Mouse (Mus musculus) limb, embryonic 13.5 days (tissue): Measurements from ENCODE around the gene Taf3. TPM values are rescaled to one million over a fixed set of nuclear protein-coding genes. Genes with fewer than 3 reads are reported as not detected.
A peak's percentile ranks its signal among the peaks of the same experiment; 100 is the strongest.

Experiments used
- ATAC-seq: fragments of 200-750 bp; cut with Nextera tagmentation; 2 replicates; pipeline ENCODE4 v1.8.0; 2017; ENCODE audit warnings: low read depth, moderate number of reproducible peaks, moderate TSS enrichment; ENCODE audit not compliant: low FRiP score
- H3K27ac ChIP-seq: fragments of 300-500 bp; sonication (generic); 2 replicates; pipeline ENCODE4 v1.5.1; 2015; ENCODE audit warnings: inconsistent platforms, mild to moderate bottlenecking, moderate library complexity
- H3K27me3 ChIP-seq: fragments of 300-500 bp; sonication (generic); 2 replicates; pipeline ENCODE4 v1.6.1; 2015; ENCODE audit warnings: mild to moderate bottlenecking, inconsistent platforms
- H3K36me3 ChIP-seq: fragments of 300-500 bp; sonication (generic); 2 replicates; pipeline ENCODE4 v1.6.1; 2015; ENCODE audit warnings: inconsistent platforms, mild to moderate bottlenecking, moderate library complexity
- H3K4me1 ChIP-seq: fragments of 300-500 bp; sonication (generic); 2 replicates; pipeline ENCODE4 v1.6.1; 2015; ENCODE audit warnings: inconsistent platforms
- H3K4me2 ChIP-seq: fragments of 300-500 bp; sonication (generic); replicated peaks from 2 replicates; pipeline ENCODE4 v1.6.1; 2015; ENCODE audit warnings: inconsistent platforms, mild to moderate bottlenecking, moderate library complexity
- H3K4me3 ChIP-seq: fragments of 300-500 bp; sonication (generic); 2 replicates; pipeline ENCODE4 v1.5.1; 2015; ENCODE audit warnings: moderate library complexity, mild to moderate bottlenecking, inconsistent platforms
- H3K9ac ChIP-seq: fragments of 300-500 bp; sonication (generic); 2 replicates; pipeline ENCODE4 v1.6.1; 2015; ENCODE audit warnings: mild to moderate bottlenecking, inconsistent platforms
- H3K9me3 ChIP-seq: fragments of 300-500 bp; sonication (generic); 2 replicates; pipeline ENCODE4 v1.6.1; 2016; ENCODE audit warnings: inconsistent platforms
- WGBS: fragments of 180-500 bp; shearing (Covaris S2); methylation state at CpG from one replicate; pipeline ENCODE4 v1.1.7; 2015; 5-methylcytosine and 5-hydroxymethylcytosine counted together
- polyA plus RNA-seq: library from polyadenylated mRNA; unstranded; fragments of >200 nt; fragmentation: Nextera tagmentation; extraction: Ambion mirVana; gene quantifications from 2 replicates; pipeline ENCODE4 v1.2.1, GENCODE M21; 2015

Gene Taf3
- polyA plus RNA-seq, 1 experiment from 2014 or later = 15.2 TPM

DNA sequence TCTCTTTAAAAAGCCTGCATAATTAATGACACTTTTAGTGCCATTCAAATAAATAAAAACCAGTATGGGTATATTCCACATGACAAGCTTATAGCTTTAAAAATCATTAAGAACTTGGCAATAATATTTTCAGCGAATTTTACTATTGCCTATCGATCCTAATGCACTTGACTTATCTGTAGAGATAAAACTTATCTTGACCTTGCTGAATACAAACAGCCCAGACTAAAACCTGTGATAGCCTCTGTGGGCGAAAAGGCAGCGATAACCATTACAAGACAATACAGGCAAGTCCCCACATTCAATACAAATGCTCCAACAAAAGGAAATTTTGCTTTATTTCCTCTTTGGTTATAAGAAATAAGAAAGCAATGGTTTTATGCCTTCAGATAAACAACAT lies 39.8 kb downstream of the Taf3 start:
- no peak overlapping the region for H3K4me2 ChIP-seq
- H3K27me3 ChIP-seq = no peaks in the 10 kb centered on the region
- no peaks in the 10 kb centered on the region for H3K36me3 ChIP-seq
- ATAC-seq = no peak
- H3K4me3 ChIP-seq = no peak overlapping the region
- peaks cover 16% of the 10 kb centered on the region; the same call in 1 of the 2 replicates for H3K4me1 ChIP-seq
- no peak overlapping the region for H3K27ac ChIP-seq
- no peak overlapping the region for H3K9ac ChIP-seq
- no peaks in the 10 kb centered on the region for H3K9me3 ChIP-seq
- WGBS = 86% methylated on average over 4 of the region's 4 CpGs

DNA sequence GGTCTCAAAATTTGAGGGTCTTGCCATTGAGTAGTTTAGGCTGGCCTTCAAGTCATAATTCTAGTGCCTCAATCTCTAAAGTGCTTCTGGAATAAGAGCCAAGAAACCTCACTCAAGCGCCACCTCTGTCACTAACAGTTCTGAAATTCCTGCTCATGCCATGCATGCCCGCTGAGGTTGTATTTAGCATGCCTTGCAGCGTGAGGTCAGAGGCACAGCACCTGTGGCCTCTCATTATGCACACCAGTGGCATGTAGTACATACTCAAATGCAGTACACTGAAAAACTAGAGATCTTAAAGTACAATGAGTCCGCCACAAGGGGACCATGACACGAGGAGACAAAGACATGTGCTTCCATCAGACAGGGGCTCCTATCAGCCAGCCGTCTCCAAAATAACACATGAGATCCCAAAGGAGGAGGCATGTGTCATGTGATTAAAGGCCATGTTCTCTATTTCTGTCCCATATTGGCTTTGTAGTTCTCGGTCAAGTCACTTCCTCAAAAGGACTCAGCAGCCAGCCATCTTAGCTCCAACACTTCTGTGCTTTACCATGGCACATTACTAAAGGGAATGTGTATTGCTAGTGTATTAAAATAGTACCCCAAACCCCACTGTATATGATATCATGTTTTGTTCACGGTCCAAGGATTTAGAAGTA lies 43.3 kb downstream of the Taf3 start:
- WGBS = 86% methylated on average over 8 of the region's 8 CpGs
- no peaks in the 10 kb centered on the region for H3K27me3 ChIP-seq
- H3K4me2 ChIP-seq = no peak overlapping the region
- no peak for ATAC-seq
- H3K36me3 ChIP-seq = no peaks in the 10 kb centered on the region
- no peak overlapping the region for H3K9ac ChIP-seq
- H3K4me3 ChIP-seq = no peak overlapping the region
- H3K4me1 ChIP-seq = peaks cover 15% of the 10 kb centered on the region; the same call in 1 of the 2 replicates
- H3K27ac ChIP-seq = no peak overlapping the region
- no peaks in the 10 kb centered on the region for H3K9me3 ChIP-seq

DNA sequence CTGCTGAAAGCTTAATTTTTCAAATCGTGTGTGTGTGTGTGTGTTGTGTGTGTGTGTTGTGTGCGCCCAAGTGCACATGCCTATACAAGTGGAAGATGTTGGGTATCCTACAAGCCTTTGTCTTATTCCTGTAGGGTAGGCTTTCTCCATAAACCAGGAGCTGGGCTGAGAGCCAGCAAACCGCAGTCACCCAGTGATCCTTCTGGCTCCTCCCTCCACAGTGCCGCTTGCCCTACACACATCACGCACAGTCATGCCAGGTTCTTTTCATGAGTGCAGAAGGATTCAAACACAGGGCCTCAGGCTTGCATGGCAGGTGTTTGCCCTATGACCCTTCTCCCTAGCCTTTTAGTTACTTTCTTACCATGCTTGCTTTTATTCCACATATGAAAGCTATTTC lies 45.0 kb downstream of the Taf3 start:
- no peak overlapping the region for H3K9ac ChIP-seq
- no peak overlapping the region for H3K4me2 ChIP-seq
- WGBS = 73% methylated on average over 5 of the region's 5 CpGs
- H3K36me3 ChIP-seq = no peaks in the 10 kb centered on the region
- no peak overlapping the region for H3K27ac ChIP-seq
- no peak for ATAC-seq
- no peak overlapping the region for H3K4me3 ChIP-seq
- H3K27me3 ChIP-seq = no peaks in the 10 kb centered on the region
- H3K4me1 ChIP-seq = peaks cover 15% of the 10 kb centered on the region; the same call in 1 of the 2 replicates
- H3K9me3 ChIP-seq = no peaks in the 10 kb centered on the region

DNA sequence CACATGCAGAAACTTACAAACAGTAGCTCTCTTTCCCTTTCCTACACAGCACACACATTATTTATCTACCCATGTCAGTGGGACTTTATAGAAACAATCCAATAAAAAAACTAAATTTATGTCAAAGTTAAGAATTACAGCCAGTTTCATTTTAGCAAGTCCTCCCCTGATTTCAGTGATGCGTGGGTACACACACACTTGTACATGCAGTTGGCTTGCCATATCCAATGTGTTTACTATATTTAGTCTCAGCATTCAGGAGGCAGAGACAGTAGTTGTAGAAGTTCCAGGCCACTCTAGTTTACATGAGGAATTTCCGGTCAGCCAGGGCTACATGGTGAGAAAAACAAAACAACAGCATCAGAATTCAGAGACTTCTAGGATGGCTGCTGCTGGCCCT lies 46.8 kb downstream of the Taf3 start:
- Histone ChIP-seq H3K4me2 (no peak overlapping the region), H3K27ac (no peak overlapping the region), H3K27me3 (no peaks in the 10 kb centered on the region), H3K4me1 (0 out of 2 replicates have a peak, but pooled peaks cover 10% of the 10 kb centered on the region), H3K9me3 (no peaks in the 10 kb centered on the region), H3K9ac (no peak overlapping the region), H3K4me3 (no peak overlapping the region), H3K36me3 (no peaks in the 10 kb centered on the region)
- no peak for ATAC-seq
- 87% methylated on average over 2 of the region's 2 CpGs for WGBS

DNA sequence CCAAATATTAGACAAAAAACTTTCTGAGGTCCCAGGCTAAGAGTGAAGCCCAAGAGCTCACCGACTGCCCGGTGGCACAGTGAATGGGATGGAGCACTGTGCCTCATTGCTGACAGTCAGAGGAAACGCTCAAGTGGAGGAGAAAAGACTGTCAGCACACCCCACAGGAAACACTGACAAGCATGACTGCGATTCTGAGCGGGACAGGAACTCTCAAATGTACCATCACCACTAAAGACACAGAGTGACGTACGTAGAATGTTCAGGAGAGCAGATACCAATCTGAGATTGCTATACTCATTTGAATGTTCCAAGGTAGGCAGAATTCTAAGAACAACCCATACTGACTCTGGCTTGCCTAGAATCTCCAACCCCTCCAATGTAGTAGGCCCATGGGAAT lies 50.9 kb downstream of the Taf3 start:
- Histone ChIP-seq H3K27ac (no peak overlapping the region), H3K27me3 (no peaks in the 10 kb centered on the region), H3K4me2 (no peak overlapping the region), H3K9ac (no peak overlapping the region), H3K4me3 (no peak overlapping the region), H3K4me1 (0 out of 2 replicates have a peak, but pooled peaks cover 6% of the 10 kb centered on the region), H3K9me3 (no peaks in the 10 kb centered on the region), H3K36me3 (no peaks in the 10 kb centered on the region)
- 92% methylated on average over 7 of the region's 7 CpGs for WGBS
- no peak for ATAC-seq

GRCm38 (mm10) chr2:9996111-9996510 lies 52.3 kb downstream of the Taf3 start:
- Histone ChIP-seq H3K36me3 (no peaks in the 10 kb centered on the region), H3K9me3 (no peaks in the 10 kb centered on the region), H3K4me1 (0 out of 2 replicates have a peak, but pooled peaks cover 6% of the 10 kb centered on the region), H3K27me3 (no peaks in the 10 kb centered on the region), H3K4me2 (no peak overlapping the region), H3K27ac (no peak overlapping the region), H3K9ac (no peak overlapping the region), H3K4me3 (no peak overlapping the region)
- 89% methylated on average over 5 of the region's 5 CpGs for WGBS
- ATAC-seq = peak; percentile 32; the same call in 1 of the 2 replicates

GRCm38 (mm10) chr2:9990690-9991229 lies 57.6 kb downstream of the Taf3 start:
- Histone ChIP-seq H3K27ac (no peak overlapping the region), H3K36me3 (no peaks in the 10 kb centered on the region), H3K27me3 (no peaks in the 10 kb centered on the region), H3K9ac (no peak overlapping the region), H3K4me3 (no peak overlapping the region), H3K9me3 (no peaks in the 10 kb centered on the region), H3K4me2 (no peak overlapping the region), H3K4me1 (peaks cover 12% of the 10 kb centered on the region)
- WGBS = 23% methylated on average over 4 of the region's 4 CpGs
- ATAC-seq = no peak

DNA sequence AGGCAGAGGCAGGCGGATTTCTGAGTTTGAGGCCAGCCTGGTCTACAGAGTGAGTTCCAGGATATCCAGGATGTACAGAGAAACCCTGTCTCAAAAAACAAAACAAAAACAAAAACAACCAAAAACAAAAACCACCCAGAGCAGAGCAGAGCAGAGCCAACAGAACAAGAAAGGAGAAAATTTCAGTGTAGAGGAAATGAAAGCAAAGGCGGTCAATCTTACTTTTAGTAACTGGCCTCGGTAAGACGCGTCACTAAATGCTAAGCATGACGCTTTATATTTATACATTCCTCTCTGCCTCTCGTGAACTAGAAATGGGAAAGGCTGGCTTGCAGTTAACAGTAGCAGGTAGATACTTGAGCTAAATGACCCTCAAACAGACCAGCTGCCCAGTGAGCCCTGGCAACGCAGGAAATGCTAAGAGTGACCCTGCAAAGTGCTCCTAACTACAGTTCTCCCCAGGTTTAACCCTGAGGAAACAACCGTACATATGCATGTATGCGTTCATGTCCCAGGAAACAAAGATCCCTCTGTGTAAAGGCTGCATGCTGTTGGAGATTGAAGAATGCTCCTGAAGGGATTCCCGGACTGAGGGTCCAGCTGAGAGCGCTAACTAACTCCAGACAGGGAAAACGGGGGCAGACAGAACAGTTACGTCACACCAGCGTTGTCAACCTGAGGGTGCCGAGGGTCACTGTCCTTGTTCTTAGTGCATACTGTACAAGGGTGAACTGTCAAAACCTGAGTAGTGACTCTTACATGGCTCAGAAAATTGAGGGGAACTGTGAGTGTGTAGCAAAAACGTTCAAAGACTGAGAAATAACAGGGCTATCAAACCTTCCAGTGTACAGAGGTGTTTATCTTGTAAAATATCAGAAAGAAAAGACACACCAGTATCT lies 58.5 kb downstream of the Taf3 start:
- H3K4me3 ChIP-seq = no peak overlapping the region
- ATAC-seq = no peak
- no peak overlapping the region for H3K27ac ChIP-seq
- H3K4me1 ChIP-seq = peaks cover 15% of the 10 kb centered on the region
- H3K36me3 ChIP-seq = no peaks in the 10 kb centered on the region
- 53% methylated on average over 17 of the region's 17 CpGs for WGBS
- no peaks in the 10 kb centered on the region for H3K9me3 ChIP-seq
- H3K4me2 ChIP-seq = no peak overlapping the region
- no peak overlapping the region for H3K9ac ChIP-seq
- no peaks in the 10 kb centered on the region for H3K27me3 ChIP-seq

- WGBS = 88% methylated on average over 4 of the region's 4 CpGs
- no peak overlapping the region for H3K27ac ChIP-seq
- no peak overlapping the region for H3K4me2 ChIP-seq
- no peaks in the 10 kb centered on the region for H3K27me3 ChIP-seq
- H3K9me3 ChIP-seq = no peaks in the 10 kb centered on the region
- no peaks in the 10 kb centered on the region for H3K36me3 ChIP-seq
- ATAC-seq = no peak
- H3K4me3 ChIP-seq = no peak overlapping the region
- no peak overlapping the region for H3K9ac ChIP-seq
- H3K4me1 ChIP-seq = peaks cover 22% of the 10 kb centered on the region
These were observed 60.1 kb downstream of the Taf3 start for GRCm38 (mm10) chr2:9988290-9988689.

DNA sequence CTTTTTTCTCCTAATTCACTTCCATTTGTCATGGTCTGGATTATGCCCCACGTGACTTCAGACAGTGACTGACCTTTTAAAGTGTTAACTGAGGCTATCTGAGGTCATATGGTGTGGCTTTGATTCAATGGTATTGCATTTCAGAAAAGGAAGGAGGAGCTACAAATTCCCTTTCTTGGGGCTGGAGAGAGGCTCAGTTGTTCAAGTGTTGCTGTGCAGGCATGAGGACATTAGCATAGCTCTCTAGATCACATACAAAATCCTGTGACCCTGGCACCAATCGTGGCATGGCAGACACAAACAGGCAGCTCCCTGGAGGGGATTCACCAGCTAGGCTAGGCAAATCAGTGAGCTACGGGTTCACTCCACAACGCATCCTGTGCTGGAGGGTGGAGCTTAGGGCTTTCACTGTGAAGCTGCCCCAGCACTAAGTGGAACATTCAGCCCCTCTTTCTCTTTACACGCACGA lies 62.4 kb downstream of the Taf3 start:
- WGBS = 7% methylated on average over 6 of the region's 6 CpGs
- Histone ChIP-seq H3K4me3 (no peak overlapping the region), H3K9me3 (no peaks in the 10 kb centered on the region), H3K27ac (no peak overlapping the region), H3K4me1 (peaks cover 31% of the 10 kb centered on the region), H3K4me2 (0 out of 2 replicates have a peak overlapping the region, but pooled peaks have one; percentile 12), H3K9ac (no peak overlapping the region), H3K27me3 (no peaks in the 10 kb centered on the region), H3K36me3 (no peaks in the 10 kb centered on the region)
- no peak for ATAC-seq

GRCm38 (mm10) chr2:9982446-9982845 lies 66.0 kb downstream of the Taf3 start:
- Histone ChIP-seq H3K4me3 (no peak overlapping the region), H3K36me3 (no peaks in the 10 kb centered on the region), H3K4me1 (peaks cover 24% of the 10 kb centered on the region), H3K27ac (no peak overlapping the region), H3K4me2 (no peak overlapping the region), H3K27me3 (no peaks in the 10 kb centered on the region), H3K9ac (no peak overlapping the region), H3K9me3 (no peaks in the 10 kb centered on the region)
- no peak for ATAC-seq
- 11% methylated on average over 5 of the region's 5 CpGs for WGBS

DNA sequence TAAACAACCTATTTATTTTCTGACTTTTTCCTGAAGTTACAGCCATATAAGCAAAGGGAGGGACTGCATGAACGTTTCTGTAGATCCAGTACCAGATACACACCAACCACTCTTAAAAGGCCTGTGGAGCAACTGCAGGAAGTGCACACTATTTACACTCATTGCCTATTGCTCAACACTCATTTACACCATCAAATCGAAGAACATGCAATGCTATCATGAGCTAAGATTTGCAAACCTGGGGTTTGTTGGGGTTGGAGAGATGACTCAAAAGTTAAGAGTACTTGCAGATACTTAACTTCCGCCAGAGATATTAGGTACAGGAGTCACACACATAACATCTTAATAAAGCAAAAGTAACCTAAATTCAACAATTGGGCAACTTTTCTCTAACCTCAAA lies 76.5 kb downstream of the Taf3 start:
- WGBS = 80% methylated on average over 3 of the region's 3 CpGs
- Histone ChIP-seq H3K4me2 (no peak overlapping the region), H3K4me3 (no peak overlapping the region), H3K9me3 (no peaks in the 10 kb centered on the region), H3K9ac (no peak overlapping the region), H3K27ac (no peak overlapping the region), H3K27me3 (no peaks in the 10 kb centered on the region), H3K4me1 (0 out of 2 replicates have a peak, but pooled peaks cover 3% of the 10 kb centered on the region), H3K36me3 (no peaks in the 10 kb centered on the region)
- ATAC-seq = no peak
